Mouse (Mus musculus) limb, embryonic 11.5 days (tissue): ENCODE data around the gene C330021F23Rik. TPM values are rescaled to one million over a fixed set of nuclear protein-coding genes. Genes with fewer than 3 reads are reported as not detected.
A peak's percentile ranks its signal among the peaks of the same experiment; 100 is the strongest.

Source experiments
- ATAC-seq: fragments of 200-750 bp; cut with Nextera tagmentation; 2 replicates; pipeline ENCODE4 v1.8.0; 2017; ENCODE audit warnings: low read depth; ENCODE audit not compliant: insufficient number of reproducible peaks, low FRiP score, low TSS enrichment
- DNase-seq: peaks from one replicate; pipeline ENCODE4 v3.0.0-alpha.2; 2015; ENCODE audit warnings: low spot score
- H3K27ac ChIP-seq: fragments of 300-500 bp; sonication (generic); replicated peaks from 2 replicates; pipeline ENCODE4 v1.5.1; 2014; ENCODE audit warnings: low read depth, mild to moderate bottlenecking, low read length
- H3K27me3 ChIP-seq: fragments of 300-500 bp; sonication (generic); 2 replicates; pipeline ENCODE4 v1.6.1; 2014; ENCODE audit warnings: mild to moderate bottlenecking, low read length, mixed read lengths; ENCODE audit not compliant: control insufficient read depth, insufficient read depth
- H3K36me3 ChIP-seq: fragments of 300-500 bp; sonication (generic); 2 replicates; pipeline ENCODE4 v1.6.1; 2014; ENCODE audit warnings: mild to moderate bottlenecking, low read length, moderate library complexity, mixed read lengths; ENCODE audit not compliant: control insufficient read depth, insufficient read depth
- H3K4me1 ChIP-seq: fragments of 300-500 bp; sonication (generic); 2 replicates; pipeline ENCODE4 v1.6.1; 2014; ENCODE audit warnings: low read length, mixed read lengths; ENCODE audit not compliant: control insufficient read depth, insufficient read depth
- H3K4me2 ChIP-seq: fragments of 300-500 bp; sonication (generic); 2 replicates; pipeline ENCODE4 v1.6.1; 2014; ENCODE audit warnings: low read depth, mild to moderate bottlenecking, moderate library complexity; ENCODE audit not compliant: severe bottlenecking
- H3K4me3 ChIP-seq: fragments of 300-500 bp; sonication (generic); 2 replicates; pipeline ENCODE4 v1.5.1; 2014; ENCODE audit warnings: low read depth, low read length
- H3K9ac ChIP-seq: fragments of 300-500 bp; sonication (generic); 2 replicates; pipeline ENCODE4 v1.6.1; 2014; ENCODE audit warnings: mild to moderate bottlenecking, low read length
- H3K9me3 ChIP-seq: fragments of 300-500 bp; sonication (generic); 2 replicates; pipeline ENCODE4 v1.6.1; 2016; ENCODE audit warnings: low read length; ENCODE audit not compliant: control insufficient read depth
- WGBS: fragments of 180-500 bp; shearing (Covaris S2); extraction: QIAGEN DNeasy Blood & Tissue Kit; methylation state at CpG from one replicate; pipeline ENCODE4 v1.1.7; 2014; 5-methylcytosine and 5-hydroxymethylcytosine counted together
- polyA plus RNA-seq: library from polyadenylated mRNA; unstranded; fragments of >200 nt; fragmentation: Nextera tagmentation; extraction: Ambion mirVana; gene quantifications from 2 replicates; pipeline ENCODE4 v1.2.1, GENCODE M21; 2014

The C330021F23Rik gene
- polyA plus RNA-seq, 1 experiment from 2014 or later = 3.9 TPM

DNA sequence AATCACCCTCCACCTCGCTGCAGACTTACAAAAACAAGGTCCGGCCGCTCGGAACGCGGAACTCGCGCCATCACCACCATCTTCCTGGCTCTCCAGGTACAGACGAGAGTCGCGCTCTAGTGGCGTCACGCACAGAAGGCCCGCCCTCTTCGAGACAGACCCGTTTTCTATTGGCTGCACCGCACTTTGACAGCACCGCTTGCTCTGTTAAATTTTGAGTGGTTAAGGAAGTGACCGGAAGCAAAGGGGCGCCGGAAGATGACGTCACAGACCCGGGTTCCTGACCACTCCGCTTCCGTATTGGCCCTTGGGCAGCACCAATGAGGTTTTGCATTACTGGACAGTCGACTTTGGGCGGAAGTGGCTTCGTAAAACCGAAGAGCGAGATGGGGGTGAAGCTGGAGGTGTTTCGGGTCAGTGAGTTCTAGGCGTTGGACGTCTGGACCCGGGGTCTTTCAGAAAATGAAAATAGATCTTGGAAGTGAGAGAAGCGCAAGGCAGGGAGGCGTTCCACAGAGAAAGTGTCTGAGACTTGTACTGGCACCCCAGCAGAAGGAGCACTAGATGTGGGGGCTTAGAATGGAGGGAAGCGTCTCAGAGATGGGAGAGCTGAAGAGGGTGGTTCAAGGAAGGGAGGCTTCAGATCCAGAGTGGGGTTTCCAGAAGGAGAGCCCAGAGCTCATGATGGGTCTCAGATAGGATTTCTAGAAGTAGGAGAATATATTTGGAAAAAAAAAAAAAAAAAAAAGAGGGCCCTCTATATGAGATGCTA lies 53.6 kb downstream of the C330021F23Rik start, which contains the start of the genes Xab2 and Pet100:
Gene Xab2, minus strand, starts transcription at position 118 of the 772 bp plus-strand sequence.
Gene Pet100, plus strand, starts transcription at position 350 of the 772 bp plus-strand sequence.
- H3K36me3 ChIP-seq = peaks cover 11% of the 10 kb centered on the region; the same call in 1 of the 2 replicates
- no peaks in the 10 kb centered on the region for H3K9me3 ChIP-seq
- no peaks in the 10 kb centered on the region for H3K27me3 ChIP-seq
- H3K4me3 ChIP-seq = peak within 1 kb of the TSS; percentile 83
- H3K4me2 ChIP-seq = peak within 1 kb of the TSS; percentile 71
- H3K27ac ChIP-seq = no peak within 1 kb of the TSS
- DNase-seq = peak; percentile 100
- peak; percentile 98 for ATAC-seq
- H3K9ac ChIP-seq = peak within 1 kb of the TSS; percentile 64
- under 1% methylated on average over 37 of the region's 37 CpGs for WGBS
- peaks cover 7% of the 10 kb centered on the region; the same call in 1 of the 2 replicates for H3K4me1 ChIP-seq

DNA sequence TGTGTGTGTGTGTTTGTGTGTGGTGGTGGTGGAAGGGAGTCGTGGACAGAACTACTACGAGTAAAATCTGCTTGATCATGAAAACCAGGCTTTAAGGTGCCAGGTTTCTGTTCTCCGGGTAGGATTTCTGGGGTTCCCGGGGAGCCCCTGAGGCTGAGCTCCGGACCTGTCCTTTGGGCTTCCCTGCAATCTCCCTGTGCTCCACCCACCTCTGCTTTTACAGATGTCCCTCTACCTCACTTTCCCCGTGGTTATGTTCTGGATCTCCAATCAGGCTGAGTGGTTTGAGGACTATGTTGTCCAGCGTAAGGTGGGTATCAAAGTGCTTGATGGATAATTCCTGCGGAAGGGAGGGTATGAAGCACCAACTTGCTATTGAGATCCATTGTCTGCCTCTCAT lies 54.3 kb downstream of the C330021F23Rik start:
- Histone ChIP-seq H3K27me3 (no peaks in the 10 kb centered on the region), H3K27ac (no peak overlapping the region), H3K4me1 (peaks cover 7% of the 10 kb centered on the region; the same call in 1 of the 2 replicates), H3K4me3 (peak overlapping the region; percentile 83), H3K4me2 (peak overlapping the region; percentile 48), H3K9me3 (no peaks in the 10 kb centered on the region), H3K9ac (no peak overlapping the region), H3K36me3 (peaks cover 5% of the 10 kb centered on the region; the same call in 1 of the 2 replicates)
- DNase-seq = no peak
- ATAC-seq = no peak
- WGBS = 70% methylated on average over 8 of the region's 8 CpGs

DNA sequence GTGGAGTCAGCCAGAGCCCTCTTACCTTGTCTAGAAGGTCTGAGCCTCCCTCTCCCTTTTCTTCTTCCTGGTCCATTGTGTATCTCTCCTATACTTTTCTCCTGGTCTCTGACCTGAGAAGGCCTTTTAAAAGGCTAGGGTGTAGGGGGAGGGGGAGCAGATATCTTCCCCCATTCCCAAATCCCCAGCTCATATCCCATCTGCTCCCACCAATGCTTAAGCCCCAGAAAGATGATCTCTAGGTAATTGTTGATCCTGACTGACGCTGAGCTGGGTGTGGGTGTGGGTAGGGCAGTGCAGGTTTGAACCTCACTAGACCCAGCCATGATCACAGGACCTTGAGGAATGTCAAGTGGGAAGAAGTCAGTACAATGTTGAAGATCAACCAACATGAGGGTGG lies 57.7 kb downstream of the C330021F23Rik start, which contains the start of gene Pcp2:
Gene Pcp2, minus strand, starts transcription at position 101 of the 400 bp plus-strand sequence.
- H3K27me3 ChIP-seq = no peaks in the 10 kb centered on the region
- no peaks in the 10 kb centered on the region for H3K9me3 ChIP-seq
- H3K4me1 ChIP-seq = peaks cover 4% of the 10 kb centered on the region; the same call in 1 of the 2 replicates
- ATAC-seq (no peak), DNase-seq (no peak)
- no peak within 1 kb of the TSS for H3K4me2 ChIP-seq
- no peak within 1 kb of the TSS for H3K9ac ChIP-seq
- H3K27ac ChIP-seq = no peak within 1 kb of the TSS
- H3K36me3 ChIP-seq = no peaks in the 10 kb centered on the region
- 52% methylated on average over 1 of the region's 1 CpGs for WGBS
- no peak within 1 kb of the TSS for H3K4me3 ChIP-seq

DNA sequence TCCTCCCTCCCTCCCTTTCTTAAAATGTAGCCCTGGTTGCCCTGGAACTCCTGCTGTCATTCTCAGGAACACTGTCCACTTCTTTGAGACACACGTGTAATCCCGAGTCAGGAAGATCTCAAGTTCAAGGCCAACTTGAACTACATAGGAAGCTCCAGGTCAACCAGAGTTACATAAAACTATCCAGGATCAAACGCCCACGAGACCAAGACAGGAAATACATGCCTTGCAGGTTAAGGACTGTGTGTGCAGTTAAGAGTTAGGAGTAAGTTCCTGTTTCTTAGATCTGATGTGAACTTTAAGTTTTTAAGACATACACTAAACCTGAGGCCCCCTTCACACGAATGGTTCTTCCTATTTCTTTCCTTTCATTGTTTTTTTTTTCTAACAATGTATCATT lies 59.2 kb downstream of the C330021F23Rik start:
- Histone ChIP-seq H3K36me3 (no peaks in the 10 kb centered on the region), H3K9ac (no peak overlapping the region), H3K9me3 (no peaks in the 10 kb centered on the region), H3K4me1 (0 out of 2 replicates have a peak, but pooled peaks cover 3% of the 10 kb centered on the region), H3K4me2 (no peak overlapping the region), H3K4me3 (no peak overlapping the region), H3K27me3 (no peaks in the 10 kb centered on the region), H3K27ac (no peak overlapping the region)
- WGBS = 61% methylated on average over 5 of the region's 5 CpGs
- ATAC-seq = no peak
- DNase-seq = no peak

DNA sequence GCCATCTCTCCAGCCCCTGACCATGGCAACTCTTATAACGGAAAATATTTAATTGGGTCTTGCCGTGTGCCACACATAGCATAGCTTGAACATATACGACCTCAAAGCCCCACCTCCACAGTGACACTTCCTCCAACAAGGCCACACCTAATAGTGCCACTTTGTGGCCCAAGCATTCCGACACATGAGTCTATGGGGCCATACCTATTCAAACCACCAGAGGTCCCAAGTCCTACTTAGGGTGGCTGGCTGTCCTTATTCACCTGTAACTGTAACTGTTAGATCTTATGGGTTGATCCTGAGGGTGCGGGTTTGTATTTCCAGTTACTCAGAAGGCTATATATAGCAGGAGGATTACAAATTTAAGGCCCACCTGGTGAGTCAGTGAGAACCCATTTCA lies 60.2 kb downstream of the C330021F23Rik start:
- no peaks in the 10 kb centered on the region for H3K4me1 ChIP-seq
- H3K36me3 ChIP-seq = no peaks in the 10 kb centered on the region
- ATAC-seq = no peak
- no peak overlapping the region for H3K9ac ChIP-seq
- no peak overlapping the region for H3K4me2 ChIP-seq
- no peaks in the 10 kb centered on the region for H3K27me3 ChIP-seq
- no peaks in the 10 kb centered on the region for H3K9me3 ChIP-seq
- H3K4me3 ChIP-seq = no peak overlapping the region
- no peak overlapping the region for H3K27ac ChIP-seq
- 25% methylated on average over 5 of the region's 5 CpGs for WGBS
- DNase-seq = peak; percentile 31

DNA sequence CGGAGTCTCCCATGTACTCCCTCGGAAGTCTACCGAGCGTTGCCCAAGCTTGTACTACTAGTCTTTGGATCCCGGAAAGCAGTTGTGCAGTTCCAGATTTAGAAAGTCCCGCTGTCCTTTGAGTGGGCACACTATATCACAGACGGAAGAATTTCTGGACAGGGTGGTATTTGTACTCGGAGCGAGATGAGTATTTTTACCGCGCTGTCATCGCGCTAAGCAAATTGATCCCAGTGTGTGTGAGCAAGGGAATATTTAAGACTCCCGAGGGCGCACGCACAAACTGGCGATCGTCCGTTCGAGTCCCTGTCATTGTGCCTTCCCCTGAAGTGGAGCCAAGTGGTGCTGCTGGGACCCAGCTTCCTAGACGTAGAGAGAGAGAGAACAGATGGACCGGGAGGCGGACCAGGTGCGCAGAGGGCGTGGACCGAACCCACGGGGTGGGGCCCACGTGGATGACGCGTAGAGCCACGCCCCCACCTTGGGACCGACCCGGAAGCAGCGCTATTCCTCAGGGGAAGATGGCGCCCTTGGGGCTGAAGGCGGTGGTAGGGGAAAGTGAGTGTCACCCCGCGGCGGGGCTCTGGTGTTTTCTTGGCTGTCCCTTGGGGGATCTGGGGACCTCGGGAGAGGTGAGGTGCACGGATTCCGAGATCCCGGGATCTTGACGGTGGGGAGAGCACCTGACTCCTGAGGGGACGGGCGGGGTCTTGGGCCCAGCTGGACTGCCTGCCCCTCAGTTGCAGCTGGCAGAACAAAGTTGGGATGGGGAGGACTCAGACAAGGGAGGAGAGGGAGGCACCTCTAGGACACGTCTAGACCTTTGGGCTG lies 63.1 kb downstream of the C330021F23Rik start, which contains the start of gene Stxbp2:
Gene Stxbp2, plus strand, starts transcription at position 309 of the 831 bp plus-strand sequence.
- peak within 1 kb of the TSS; percentile 67 for H3K4me2 ChIP-seq
- H3K27ac ChIP-seq = no peak within 1 kb of the TSS

DNA sequence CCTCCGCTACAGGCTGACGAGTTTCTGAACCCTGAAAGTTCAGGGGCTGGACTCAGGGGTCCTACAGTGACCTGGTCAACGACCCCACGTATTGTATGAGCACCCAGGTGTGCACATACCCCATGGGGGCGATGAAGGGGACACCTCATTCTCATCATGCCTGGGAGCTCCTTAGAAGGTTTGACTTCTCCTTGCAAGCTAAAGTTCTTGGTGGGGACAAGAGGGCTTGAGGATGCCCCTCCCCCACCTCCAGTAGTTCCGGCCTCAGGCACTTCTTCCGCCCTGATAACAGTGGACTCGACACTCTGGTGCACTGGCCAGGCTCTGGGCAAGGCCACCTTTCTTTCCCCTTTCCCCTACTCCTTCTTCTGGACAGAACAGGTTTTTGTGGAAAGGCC lies 63.7 kb downstream of the C330021F23Rik start:
- peak overlapping the region; percentile 46 for H3K4me3 ChIP-seq
- H3K27ac ChIP-seq = no peak overlapping the region
- H3K4me2 ChIP-seq = peak overlapping the region; percentile 67
- peaks cover 4% of the 10 kb centered on the region; the same call in 1 of the 2 replicates for H3K36me3 ChIP-seq
- H3K27me3 ChIP-seq = no peaks in the 10 kb centered on the region
- WGBS = 26% methylated on average over 8 of the region's 8 CpGs
- H3K4me1 ChIP-seq = no peaks in the 10 kb centered on the region
- H3K9me3 ChIP-seq = no peaks in the 10 kb centered on the region
- 0 out of 2 replicates have a peak, but pooled peaks have one; percentile 18 for ATAC-seq
- peak overlapping the region; percentile 50 for H3K9ac ChIP-seq
- DNase-seq = peak; percentile 24

More for the DNA sequence above, 63.1 kb downstream of the C330021F23Rik start, which contains the start of gene Stxbp2:
- Histone ChIP-seq H3K9ac (peak within 1 kb of the TSS; percentile 50), H3K9me3 (no peaks in the 10 kb centered on the region), H3K4me1 (no peaks in the 10 kb centered on the region), H3K27me3 (no peaks in the 10 kb centered on the region), H3K4me3 (peak within 1 kb of the TSS; percentile 46), H3K36me3 (0 out of 2 replicates have a peak, but pooled peaks cover 2% of the 10 kb centered on the region)
- WGBS = 8% methylated on average over 45 of the region's 47 CpGs
- DNase-seq = peak; percentile 74
- peak; percentile 71 for ATAC-seq
